Mouse (Mus musculus): ENCODE data around the gene Hdc. TPM values are rescaled to one million over a fixed set of nuclear protein-coding genes. Genes with fewer than 3 reads are reported as not detected.

Hdc gene
- 7.4 and 8.0 TPM in 2 replicates for polyA plus RNA-seq (2015; fragmentation: Nextera tagmentation; extraction: Ambion mirVana)

DNA sequence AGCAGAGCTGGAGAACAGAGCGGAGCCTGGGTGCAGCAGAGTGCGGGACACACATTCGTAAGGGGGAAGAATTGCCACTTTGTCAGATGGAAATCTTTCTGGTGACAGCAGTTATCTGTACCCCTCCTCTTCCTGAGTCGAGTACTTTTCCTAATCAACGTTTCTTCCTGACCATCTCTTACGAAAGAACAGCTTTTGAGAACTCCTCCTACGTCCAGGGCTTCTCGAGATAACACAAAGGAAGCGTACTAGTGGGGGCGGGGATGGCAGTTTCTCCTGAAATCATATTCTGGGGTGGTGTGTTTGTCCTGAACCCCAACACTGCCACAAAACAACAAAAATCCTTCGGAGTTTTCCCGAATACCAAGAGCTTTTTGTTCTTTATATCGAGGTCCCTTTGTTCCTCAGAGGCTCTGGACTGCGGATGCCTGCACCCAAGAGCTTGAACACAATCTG lies at the start of gene Hdc:
Hdc (minus strand) TSS at position 51 of the 456 bp plus-strand sequence.
- Histone ChIP-seq H3K4me2 (peak within 1 kb of the TSS; percentile 33), H3K27ac (peak within 1 kb of the TSS; percentile 11; the same call in 1 of the 2 replicates)
- ATAC-seq (ENCODE audit: low read depth), result peak; percentile 31; the same call in 1 of the 2 replicates

DNA sequence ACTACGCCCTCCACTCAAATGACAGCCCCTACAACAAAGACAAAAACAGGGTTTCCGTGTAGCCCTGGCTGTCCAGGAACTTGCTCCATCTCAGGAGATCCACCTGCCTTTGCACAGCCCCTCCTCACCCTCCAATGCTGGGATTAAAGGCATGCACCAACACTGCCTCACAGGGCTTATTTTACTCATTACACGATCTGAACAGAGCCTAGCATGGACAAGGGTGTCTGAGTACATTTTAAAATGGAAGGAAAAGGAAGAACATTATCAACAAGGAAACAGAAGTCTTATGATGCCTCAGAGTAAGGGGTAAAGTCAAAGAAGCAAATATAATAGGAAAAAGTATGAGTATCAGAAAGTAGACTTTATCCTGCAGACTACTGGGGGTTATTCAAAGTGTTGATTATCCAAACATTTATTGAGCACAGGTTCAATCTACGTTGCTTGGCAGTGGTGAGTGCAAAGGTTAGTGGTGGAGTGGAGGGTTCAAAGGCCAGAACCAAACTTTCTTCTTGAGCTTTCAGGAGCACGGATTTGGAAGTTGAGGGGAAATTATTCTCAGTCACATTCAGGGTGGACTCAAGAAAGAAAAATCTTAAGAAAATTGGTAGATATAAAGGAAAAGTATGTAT lies 49.6 kb upstream of the Hdc start:
- no peak for ATAC-seq (ENCODE audit: low read depth)
- 72% methylated on average over 5 of the region's 5 CpGs for WGBS (ENCODE audit: insufficient replicate concordance)
- H3K27ac ChIP-seq, result no peak overlapping the region

More for the DNA sequence above, at the start of gene Hdc:
- Histone ChIP-seq H3K9me3 (replicated peaks) (no peaks in the 10 kb centered on the region), H3K36me3 (no peaks in the 10 kb centered on the region), H3K4me3 (replicated peaks) (no peak within 1 kb of the TSS), H3K9ac (no peak within 1 kb of the TSS), H3K4me1 (replicated peaks) (peaks cover 15% of the 10 kb centered on the region), H3K27me3 (no peaks in the 10 kb centered on the region)
- DNase-seq, result no peak
- WGBS (ENCODE audit: insufficient replicate concordance), result 27% methylated on average over 14 of the region's 14 CpGs

DNA sequence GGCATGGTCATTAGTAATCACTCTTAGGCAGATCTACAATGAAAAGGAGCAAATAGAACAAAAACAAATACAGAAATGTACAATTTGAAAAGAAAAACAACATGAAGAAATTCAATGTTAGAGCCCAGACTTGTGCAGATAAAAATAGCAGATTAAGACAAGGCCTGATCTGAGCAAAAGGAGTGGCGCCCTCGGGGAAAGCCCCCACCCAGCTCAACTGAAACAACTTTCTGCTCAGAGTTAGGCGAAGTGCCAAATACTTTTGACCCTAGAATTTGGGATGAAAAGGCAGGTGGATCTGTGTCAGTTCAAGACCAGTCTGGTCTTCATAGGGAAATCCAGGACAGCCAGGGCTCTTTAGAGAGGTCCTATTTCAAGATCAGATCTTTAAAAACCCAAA lies 46.9 kb upstream of the Hdc start:
- DNase-seq (no peak), ATAC-seq (ENCODE audit: low read depth) (no peak)
- Histone ChIP-seq H3K4me3 (replicated peaks) (no peak overlapping the region), H3K4me2 (no peak overlapping the region), H3K9me3 (replicated peaks) (no peaks in the 10 kb centered on the region), H3K27me3 (no peaks in the 10 kb centered on the region), H3K4me1 (replicated peaks) (peaks cover 15% of the 10 kb centered on the region), H3K27ac (no peak overlapping the region), H3K9ac (no peak overlapping the region), H3K36me3 (no peaks in the 10 kb centered on the region)
- 62% methylated on average over 3 of the region's 3 CpGs for WGBS (ENCODE audit: insufficient replicate concordance)

More for the DNA sequence above, 49.6 kb upstream of the Hdc start:
- no peak overlapping the region for H3K4me2 ChIP-seq
- H3K4me1 ChIP-seq (replicated peaks), result peaks cover 34% of the 10 kb centered on the region
- H3K9me3 ChIP-seq (replicated peaks), result no peaks in the 10 kb centered on the region
- no peaks in the 10 kb centered on the region for H3K36me3 ChIP-seq
- no peak for DNase-seq
- no peak overlapping the region for H3K4me3 ChIP-seq (replicated peaks)
- no peaks in the 10 kb centered on the region for H3K27me3 ChIP-seq
- no peak overlapping the region for H3K9ac ChIP-seq

DNA sequence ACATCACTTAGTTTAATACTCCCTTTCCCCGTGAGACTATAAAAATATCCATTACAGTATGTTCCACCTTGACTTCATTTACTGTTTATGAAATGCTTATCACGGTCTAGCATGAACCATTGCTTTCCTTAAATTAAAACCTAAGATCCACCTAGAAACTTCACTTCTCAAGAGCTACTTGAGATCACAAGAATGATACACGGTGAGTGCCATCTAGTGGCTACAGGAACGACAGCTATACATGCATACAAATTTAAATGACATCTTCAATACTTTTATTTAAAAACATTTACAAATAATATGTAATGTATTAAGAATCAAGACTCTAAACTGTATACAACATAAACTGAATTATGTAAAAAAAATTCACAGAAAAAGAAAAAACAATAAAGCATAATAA lies 44.4 kb upstream of the Hdc start:
- WGBS (ENCODE audit: insufficient replicate concordance), result 38% methylated on average over 4 of the region's 4 CpGs
- H3K36me3 ChIP-seq, result no peaks in the 10 kb centered on the region
- no peak overlapping the region for H3K9ac ChIP-seq
- H3K4me2 ChIP-seq, result no peak overlapping the region
- H3K9me3 ChIP-seq (replicated peaks), result no peaks in the 10 kb centered on the region
- H3K4me1 ChIP-seq (replicated peaks), result peaks cover 11% of the 10 kb centered on the region; the same call in 1 of the 2 replicates
- DNase-seq, result no peak
- no peak for ATAC-seq (ENCODE audit: low read depth)
- no peak overlapping the region for H3K27ac ChIP-seq
- H3K4me3 ChIP-seq (replicated peaks), result no peak overlapping the region
- H3K27me3 ChIP-seq, result no peaks in the 10 kb centered on the region

DNA sequence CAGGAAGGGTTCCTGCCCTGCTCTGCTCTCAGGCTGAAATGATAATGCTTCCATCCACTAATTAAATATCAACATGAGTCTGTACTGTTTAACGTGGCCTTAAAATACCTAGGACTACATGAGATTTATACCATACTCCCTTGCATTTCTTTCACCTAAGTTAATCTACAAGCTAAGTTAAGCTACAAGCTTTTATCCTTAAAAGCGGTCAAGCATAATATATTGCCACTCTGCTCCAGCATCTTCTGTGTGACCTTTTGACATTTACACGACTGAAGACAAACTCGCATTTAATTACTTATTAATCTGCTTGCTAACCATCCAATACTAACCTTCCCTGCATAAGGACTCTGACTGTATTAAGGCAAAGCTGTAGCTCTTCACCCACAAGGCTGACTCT lies 33.8 kb upstream of the Hdc start:
- H3K36me3 ChIP-seq, result peaks cover 49% of the 10 kb centered on the region
- H3K4me2 ChIP-seq, result no peak overlapping the region
- 84% methylated on average over 4 of the region's 4 CpGs for WGBS (ENCODE audit: insufficient replicate concordance)
- no peaks in the 10 kb centered on the region for H3K9me3 ChIP-seq (replicated peaks)
- no peak for DNase-seq
- H3K27me3 ChIP-seq, result no peaks in the 10 kb centered on the region
- no peak overlapping the region for H3K27ac ChIP-seq
- no peak overlapping the region for H3K4me3 ChIP-seq (replicated peaks)
- no peaks in the 10 kb centered on the region for H3K4me1 ChIP-seq (replicated peaks)
- ATAC-seq (ENCODE audit: low read depth), result no peak
- H3K9ac ChIP-seq, result no peak overlapping the region

DNA sequence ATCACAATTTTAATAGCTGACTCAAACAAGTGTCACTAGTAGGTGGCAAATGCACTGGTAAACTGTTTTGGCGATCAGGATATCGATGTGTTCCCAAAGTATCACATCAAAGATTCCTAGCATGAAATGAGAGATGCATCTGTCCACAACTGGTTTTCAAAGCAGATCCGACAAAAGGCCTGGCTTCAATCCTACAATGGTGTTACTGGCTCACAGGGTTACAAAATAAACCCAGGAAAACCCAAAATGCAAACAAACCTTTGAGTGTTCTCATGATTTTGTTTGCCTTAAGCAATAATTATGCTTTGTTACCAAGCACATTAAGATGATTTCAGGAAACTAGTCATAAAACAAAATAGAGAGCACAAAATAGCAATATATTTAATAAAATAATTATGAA lies 28.7 kb upstream of the Hdc start:
- H3K4me2 ChIP-seq, result no peak overlapping the region

DNA sequence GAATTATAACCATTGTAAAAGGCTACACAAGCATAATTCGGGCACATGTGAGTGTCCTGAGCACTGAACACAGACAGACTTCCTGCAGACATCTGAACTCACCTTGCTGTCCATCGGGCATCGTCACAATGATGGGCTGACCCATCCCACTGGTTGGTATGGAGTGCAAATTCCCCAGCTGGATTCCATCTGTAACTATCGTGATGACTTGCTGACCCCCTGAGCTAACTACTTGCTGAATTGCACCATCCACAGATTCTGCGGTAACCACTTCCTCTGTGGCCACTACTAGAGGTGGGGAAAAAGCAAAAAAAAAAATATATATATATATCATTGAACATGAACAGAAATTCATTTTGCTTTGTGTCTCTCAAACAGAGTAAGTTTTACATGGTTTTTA lies 27.4 kb upstream of the Hdc start:
- ATAC-seq (ENCODE audit: low read depth), result no peak
- no peak for DNase-seq

More for the DNA sequence above, 28.7 kb upstream of the Hdc start:
- H3K27me3 ChIP-seq, result no peaks in the 10 kb centered on the region
- H3K9me3 ChIP-seq (replicated peaks), result no peaks in the 10 kb centered on the region
- no peak overlapping the region for H3K9ac ChIP-seq
- 86% methylated on average over 3 of the region's 3 CpGs for WGBS (ENCODE audit: insufficient replicate concordance)
- peaks cover 64% of the 10 kb centered on the region for H3K36me3 ChIP-seq
- ATAC-seq (ENCODE audit: low read depth) (no peak), DNase-seq (no peak)
- no peaks in the 10 kb centered on the region for H3K4me1 ChIP-seq (replicated peaks)
- H3K27ac ChIP-seq, result no peak overlapping the region
- H3K4me3 ChIP-seq (replicated peaks), result no peak overlapping the region

DNA sequence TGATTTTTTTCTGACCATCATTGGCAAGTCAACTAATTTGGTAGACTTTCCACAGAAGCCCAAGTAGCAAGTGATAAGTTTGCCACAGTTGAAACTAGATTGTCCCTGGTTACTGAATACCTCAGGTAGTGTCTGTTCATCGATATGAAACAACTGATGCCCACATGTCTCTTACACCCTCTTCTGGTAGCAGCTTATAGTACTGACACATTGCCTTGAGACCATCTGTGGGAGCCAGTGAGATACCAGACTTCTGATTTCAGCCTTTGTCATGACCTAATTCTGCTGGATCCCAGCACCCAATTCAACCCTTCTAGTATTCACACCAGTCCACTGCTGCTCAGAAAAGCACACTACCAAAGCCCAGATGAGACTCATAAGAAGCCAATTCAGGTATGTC lies 25.7 kb upstream of the Hdc start:
- DNase-seq, result no peak
- no peaks in the 10 kb centered on the region; the same call in 1 of the 2 replicates for H3K9me3 ChIP-seq (replicated peaks)
- no peaks in the 10 kb centered on the region for H3K4me1 ChIP-seq (replicated peaks)
- H3K9ac ChIP-seq, result no peak overlapping the region
- H3K36me3 ChIP-seq, result peaks cover 71% of the 10 kb centered on the region
- 93% methylated on average over 1 of the region's 1 CpGs for WGBS (ENCODE audit: insufficient replicate concordance)
- ATAC-seq (ENCODE audit: low read depth), result no peak
- no peak overlapping the region for H3K27ac ChIP-seq
- no peaks in the 10 kb centered on the region for H3K27me3 ChIP-seq
- H3K4me2 ChIP-seq, result no peak overlapping the region
- H3K4me3 ChIP-seq (replicated peaks), result no peak overlapping the region

More for the DNA sequence above, 27.4 kb upstream of the Hdc start:
- Histone ChIP-seq H3K27ac (no peak overlapping the region), H3K4me2 (no peak overlapping the region), H3K36me3 (peaks cover 63% of the 10 kb centered on the region), H3K4me3 (replicated peaks) (no peak overlapping the region), H3K9me3 (replicated peaks) (no peaks in the 10 kb centered on the region), H3K27me3 (no peaks in the 10 kb centered on the region), H3K4me1 (replicated peaks) (no peaks in the 10 kb centered on the region), H3K9ac (no peak overlapping the region)
- 73% methylated on average over 5 of the region's 5 CpGs for WGBS (ENCODE audit: insufficient replicate concordance)

DNA sequence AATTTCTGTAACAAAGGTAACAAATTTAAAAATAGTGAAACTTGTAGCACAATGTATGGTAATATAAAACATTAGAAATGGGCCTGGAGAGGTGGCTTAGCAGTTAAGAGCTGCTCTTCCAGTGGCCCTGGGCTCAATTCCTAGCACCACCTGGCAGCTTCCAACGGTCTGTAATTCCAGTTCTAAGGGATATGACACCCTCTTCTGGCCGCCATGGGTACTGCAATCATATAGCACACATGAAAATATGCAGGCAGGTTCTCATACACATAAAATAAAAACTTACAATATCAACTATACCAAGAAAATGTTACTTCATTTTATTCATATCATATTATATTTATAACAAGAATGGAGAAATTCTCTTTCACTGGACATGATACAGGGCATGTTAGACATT lies 21.2 kb upstream of the Hdc start:
- Histone ChIP-seq H3K9ac (no peak overlapping the region), H3K9me3 (replicated peaks) (no peaks in the 10 kb centered on the region; the same call in 1 of the 2 replicates), H3K27ac (no peak overlapping the region), H3K4me2 (no peak overlapping the region), H3K27me3 (no peaks in the 10 kb centered on the region), H3K4me3 (replicated peaks) (no peak overlapping the region), H3K4me1 (replicated peaks) (peaks cover 12% of the 10 kb centered on the region), H3K36me3 (peaks cover 59% of the 10 kb centered on the region)
- 68% methylated on average over 2 of the region's 2 CpGs for WGBS (ENCODE audit: insufficient replicate concordance)
- ATAC-seq (ENCODE audit: low read depth) (no peak), DNase-seq (no peak)

DNA sequence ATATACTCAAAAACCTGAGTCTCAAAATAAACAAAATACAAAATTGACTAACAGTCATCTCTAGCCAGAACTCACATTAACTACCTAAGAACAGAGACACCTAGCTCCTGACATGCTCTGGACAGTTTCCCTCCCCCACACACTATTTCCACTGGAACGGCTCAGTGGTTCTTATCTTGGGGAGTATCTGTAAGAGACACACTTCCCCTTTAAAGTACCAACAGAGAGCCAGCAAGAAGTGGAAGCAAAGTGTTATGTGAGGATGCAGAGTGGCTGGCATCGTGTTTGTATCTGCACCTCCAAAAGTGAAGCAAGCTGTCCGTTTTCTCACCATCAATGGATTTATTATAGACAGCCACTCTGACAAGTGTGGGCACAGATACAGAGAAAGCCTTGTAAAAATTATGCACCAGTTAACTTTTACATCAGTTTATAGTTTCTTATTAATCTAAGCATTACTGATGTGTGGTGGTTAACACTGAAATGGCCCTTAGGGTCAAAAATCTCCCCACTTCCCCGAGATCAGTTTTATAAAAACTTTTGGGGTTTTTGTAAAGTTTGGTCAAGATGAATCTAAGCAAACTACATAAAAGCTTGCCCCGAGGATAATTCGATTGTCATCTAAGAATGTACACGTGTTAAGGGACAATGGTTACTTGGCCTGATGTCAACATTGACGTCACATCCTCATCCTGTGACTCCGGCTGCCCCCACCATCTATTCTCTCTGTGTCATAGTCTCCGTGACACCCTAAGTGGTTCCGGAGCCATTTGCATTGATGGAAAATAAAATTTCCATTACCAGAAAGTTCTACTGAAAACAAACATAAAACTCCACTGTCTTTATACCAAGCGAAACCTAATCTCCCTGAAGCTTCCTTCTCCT lies 17.1 kb upstream of the Hdc start:
- H3K27ac ChIP-seq, result no peak overlapping the region
- WGBS (ENCODE audit: insufficient replicate concordance), result 47% methylated on average over 12 of the region's 12 CpGs
- peaks cover 12% of the 10 kb centered on the region for H3K4me1 ChIP-seq (replicated peaks)
- H3K27me3 ChIP-seq, result no peaks in the 10 kb centered on the region
- no peak overlapping the region for H3K4me2 ChIP-seq
- no peak overlapping the region for H3K9ac ChIP-seq
- DNase-seq (peak; percentile 12), ATAC-seq (ENCODE audit: low read depth) (peak; percentile 62; the same call in 1 of the 2 replicates)
- no peak overlapping the region for H3K4me3 ChIP-seq (replicated peaks)
- H3K9me3 ChIP-seq (replicated peaks), result no peaks in the 10 kb centered on the region; the same call in 1 of the 2 replicates
- H3K36me3 ChIP-seq, result peaks cover 36% of the 10 kb centered on the region

DNA sequence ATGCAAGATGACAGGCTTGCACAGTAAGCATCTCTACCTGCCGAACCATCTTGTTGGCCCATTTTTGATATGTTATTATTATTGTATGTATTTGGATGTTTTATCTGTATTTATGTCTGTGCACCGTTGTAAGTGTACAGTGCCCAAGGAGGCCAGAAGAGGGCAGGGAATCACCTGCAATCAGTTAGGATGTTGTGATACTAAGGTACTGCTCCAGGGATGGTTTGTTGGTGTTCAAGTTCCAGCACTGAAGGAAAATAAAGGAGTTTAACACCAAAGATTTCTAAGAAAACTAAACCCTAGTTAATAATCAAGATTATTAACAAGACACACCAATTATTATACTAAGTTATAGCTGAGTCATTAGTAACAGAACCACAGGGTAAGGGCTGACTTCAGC lies 14.1 kb upstream of the Hdc start:
- no peak overlapping the region for H3K9ac ChIP-seq
- no peak for ATAC-seq (ENCODE audit: low read depth)

More for the DNA sequence above, 14.1 kb upstream of the Hdc start:
- Histone ChIP-seq H3K4me2 (no peak overlapping the region), H3K36me3 (peaks cover 23% of the 10 kb centered on the region), H3K9me3 (replicated peaks) (no peaks in the 10 kb centered on the region), H3K4me3 (replicated peaks) (no peak overlapping the region), H3K27ac (no peak overlapping the region), H3K27me3 (no peaks in the 10 kb centered on the region), H3K4me1 (replicated peaks) (peaks cover 12% of the 10 kb centered on the region)
- WGBS (ENCODE audit: insufficient replicate concordance), result 73% methylated on average over 2 of the region's 2 CpGs
- no peak for DNase-seq

Measured in liver, embryonic 13.5 days (tissue).